Mouse (Mus musculus) frontal cortex, postnatal 10 days (tissue): ENCODE data around the gene Pomp.
A peak's percentile ranks its signal among the peaks of the same experiment; 100 is the strongest.

Experiments used
- DNase-seq, 2 experiments: peaks; one replicate each; pipeline ENCODE4 v3.0.0; 2022; ENCODE audit warnings: low spot score in 2 of 2, mixed read lengths in 1 of 2

The Pomp gene

DNA sequence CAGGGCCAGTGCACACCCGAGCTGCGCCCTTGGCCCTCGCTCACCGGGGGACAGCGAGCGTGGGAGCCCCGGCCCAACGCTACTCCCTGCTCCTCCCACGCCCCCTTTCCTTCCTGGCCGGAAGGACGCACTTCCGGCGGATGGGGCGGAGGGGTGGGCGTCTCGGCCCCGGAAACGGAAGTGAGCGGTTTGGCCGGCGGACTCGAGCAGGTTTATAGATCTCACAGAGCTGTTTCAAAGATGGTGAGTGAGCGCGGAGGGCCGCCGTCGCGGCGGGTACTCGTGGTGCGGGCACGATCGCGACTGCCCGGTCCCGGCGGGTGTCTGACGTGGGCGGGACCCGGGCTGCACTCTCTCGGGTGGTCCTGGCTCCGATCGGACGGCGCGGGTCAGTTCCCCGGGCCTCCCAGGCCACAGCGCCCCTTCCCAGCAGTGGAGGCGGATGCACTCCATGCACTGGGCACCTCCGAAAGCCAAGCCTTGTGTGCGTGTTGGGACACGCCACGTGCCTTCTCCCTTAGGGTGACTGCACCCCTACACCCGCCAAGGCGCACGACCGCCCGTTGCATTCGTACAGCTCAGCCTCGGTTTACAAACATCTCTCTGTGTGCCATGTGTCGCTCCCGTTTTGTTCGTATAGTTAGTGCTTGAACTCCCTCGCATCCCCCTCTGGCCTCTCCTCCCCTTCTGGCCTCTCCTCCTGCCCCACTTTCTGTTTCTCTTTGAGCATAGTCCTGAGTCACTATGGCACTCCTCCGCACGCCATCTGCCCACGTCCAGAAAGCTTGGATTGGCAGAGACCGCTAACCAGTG, at the start of gene Pomp:
Gene Pomp, plus strand, starts transcription at position 13 of the 813 bp plus-strand sequence.
- peak; percentile 86 to 90 for DNase-seq

DNA sequence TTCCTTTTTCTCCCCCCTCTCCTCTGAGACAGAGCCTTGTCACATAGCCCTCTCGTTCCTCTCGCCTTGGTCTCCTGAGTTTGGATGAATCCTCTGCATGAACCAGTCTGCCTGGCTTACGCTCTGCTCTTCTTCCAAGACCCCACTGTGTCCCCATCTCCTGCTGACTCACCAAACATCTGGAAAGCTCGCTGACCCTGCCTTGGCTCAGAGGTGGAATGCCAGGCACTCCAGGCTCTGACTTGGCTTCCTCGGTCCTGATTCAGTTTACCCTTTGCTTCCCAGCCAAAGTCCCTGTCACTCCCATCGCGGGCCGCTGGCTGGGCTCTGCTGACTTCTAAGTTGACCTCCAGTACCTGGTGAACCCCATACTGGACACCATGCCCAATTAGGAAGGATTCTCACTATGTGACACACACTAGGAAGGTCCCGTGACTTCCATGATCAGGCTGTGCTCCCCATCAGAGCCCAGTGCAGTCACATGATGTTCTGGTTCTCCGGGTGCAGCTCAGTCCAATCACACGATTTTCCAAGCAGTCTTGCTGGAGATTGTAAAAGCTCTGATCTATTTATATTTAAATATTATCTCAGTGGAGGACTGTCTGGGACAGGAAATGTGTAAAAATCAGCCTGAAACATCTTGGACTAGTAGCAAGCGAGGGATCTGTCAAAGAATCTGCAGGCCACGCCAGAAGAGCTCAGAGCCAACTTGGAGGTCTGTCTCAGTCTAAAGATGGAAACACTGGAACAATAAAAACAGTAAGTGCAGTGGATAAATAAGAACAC, 47.8 kb upstream of the Pomp start:
- DNase-seq: no peak

DNA sequence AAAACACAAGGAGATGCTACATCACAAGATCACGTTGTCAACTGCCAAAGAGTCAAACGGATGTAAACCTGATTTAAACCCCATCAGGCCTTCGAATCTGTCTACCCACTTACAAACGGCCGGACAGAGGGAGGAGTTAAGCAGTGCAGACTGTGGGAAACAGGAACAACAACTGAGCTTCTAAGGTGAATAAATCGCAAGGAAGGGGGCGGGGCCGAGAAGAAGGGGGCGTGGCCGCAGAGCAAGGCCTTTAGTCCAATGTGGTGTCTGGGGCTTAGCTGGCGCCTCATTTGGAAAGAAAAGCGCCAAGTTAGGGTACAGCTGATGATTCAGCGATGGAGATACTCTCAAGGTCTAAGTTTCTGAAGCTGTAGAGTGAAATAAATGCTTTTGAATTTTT, 45.3 kb upstream of the Pomp start:
- DNase-seq: no peak

DNA sequence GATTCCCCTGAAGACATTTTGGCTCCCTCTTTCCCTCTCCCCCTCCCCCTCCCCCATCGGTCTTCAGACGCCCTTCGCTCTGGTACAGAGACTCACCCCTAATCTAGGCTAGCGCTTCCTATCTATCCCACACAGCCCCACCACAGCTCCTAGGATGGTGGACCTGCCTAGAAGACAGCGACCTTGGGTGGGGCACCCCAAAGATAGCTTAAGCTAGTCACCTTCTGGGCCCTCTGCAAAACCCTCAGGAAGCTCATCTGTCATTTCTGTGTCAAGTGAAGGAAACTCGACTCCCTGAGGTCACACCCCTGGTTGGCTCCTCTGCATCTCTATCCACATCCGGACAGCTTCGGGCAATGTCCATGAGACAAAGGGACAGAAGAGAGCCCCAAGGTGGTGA, 44.7 kb upstream of the Pomp start:
- DNase-seq: no peak

DNA sequence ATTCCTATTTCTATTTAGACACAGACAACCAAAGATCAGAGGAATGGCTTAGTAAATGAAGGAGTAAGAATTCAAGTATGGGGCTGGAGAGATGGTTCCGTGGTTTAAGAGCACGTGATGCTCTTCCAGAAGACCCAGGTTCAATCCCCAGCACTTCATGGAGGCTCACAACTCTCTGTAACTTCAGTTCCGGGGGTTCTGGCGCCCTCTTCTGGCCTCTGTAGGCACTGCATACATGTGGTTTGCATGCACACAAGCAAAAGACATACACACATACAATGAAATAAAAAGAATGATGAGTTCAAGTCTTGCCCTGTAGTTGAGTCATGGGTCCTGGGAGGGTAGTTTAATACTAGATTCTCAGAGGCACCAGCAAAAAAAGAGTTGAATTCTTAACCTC, 43.8 kb upstream of the Pomp start:
- DNase-seq: no peak

DNA sequence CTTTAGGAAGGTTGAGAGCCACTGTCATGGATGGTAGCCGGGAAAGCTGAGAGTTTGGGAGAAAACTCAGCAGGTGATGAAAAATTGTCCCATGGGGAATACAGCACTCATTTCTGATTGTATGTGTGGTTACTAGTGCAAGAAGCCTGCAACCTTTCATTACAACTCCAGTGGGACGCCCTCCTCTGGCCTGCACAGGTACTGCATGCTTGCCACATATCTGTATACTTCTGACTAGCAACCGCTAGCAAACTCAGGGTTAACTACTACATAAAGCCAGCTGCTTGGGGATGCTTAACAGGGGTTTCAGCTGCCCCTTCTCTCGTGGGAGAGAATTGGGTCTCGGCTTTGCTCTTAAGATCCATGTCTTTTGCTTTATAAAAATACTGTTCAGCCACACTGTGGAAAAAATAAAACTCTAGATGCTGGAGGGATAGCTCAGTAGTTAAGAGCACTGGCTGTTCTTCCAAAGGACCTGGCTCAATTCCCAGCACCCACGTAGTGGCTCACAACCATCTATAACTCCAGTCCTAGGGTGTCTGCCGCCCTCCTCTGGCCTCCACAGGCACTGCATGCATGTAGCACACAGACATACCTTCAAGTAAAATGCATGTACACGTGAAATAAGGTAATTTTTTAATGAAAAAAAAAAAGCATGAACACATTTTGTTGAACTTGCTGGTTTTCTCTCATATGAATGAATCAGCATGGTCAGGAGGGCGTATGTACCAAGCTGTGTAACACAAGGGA, 42.3 kb upstream of the Pomp start:
- DNase-seq: no peak

DNA sequence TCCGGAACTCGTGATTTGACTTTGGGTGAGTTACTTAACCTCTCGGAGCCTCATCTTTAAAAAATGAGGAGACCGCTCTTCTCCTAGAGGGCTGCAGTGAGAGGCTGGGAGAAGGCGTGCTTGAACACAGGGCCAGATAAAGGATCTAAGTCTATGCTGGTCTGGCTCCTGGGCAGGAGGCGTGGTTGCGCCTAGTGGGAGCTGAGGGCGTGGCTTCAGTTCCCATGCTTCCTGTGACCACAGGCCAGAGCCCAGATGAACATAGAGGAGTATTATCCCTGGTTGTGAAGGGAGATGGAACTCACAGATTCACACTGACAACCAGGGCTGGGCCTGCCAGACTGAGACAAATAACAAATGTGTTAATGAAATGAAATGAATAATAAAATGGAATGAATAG, 41.4 kb upstream of the Pomp start:
- no peak for DNase-seq

DNA sequence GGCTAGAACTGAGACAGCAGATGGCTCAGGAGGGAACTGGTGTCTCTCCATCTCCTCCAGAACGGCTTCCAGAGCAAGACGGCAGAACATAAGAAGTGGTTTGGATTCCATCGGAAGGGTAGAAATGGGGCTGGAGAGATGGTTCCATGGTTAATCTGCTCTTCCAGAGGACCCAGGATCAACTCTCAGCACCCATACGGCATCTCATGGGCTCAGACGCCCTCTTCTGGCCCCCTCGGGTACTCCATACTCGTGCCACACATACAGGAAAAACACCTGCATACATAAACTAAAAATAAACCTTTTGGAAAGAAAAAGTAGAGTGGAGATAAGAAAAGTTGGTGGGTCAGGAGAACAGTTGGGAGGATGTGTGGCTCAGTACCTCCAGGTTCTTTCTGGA, 40.4 kb upstream of the Pomp start:
- no peak for DNase-seq

DNA sequence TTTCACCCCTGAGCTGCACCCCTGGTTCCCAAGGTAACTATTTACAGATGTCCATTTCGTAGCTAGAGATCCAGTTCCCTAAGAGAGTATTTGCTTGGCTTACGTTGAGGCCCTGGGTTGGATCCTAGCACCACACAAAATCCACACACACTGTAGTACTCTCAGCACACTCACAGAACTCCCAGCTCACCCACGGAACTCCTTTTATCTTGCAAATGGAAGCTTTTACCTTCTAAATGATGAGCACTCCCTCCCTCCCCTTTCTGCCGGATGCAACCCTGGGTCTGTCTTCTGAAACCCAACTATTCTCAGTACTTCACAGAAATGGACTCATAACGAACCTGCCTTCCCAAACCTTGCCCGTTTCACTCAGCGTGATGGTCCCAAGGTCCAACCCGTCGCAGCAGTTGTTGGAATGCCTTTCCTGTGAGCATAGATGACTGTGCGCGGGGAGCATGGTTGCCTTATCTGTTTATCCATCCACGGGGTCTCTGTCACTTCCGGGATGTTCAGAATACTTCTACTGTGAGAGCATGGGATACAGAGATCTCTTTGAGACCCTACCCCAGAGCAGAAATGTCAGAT, 36.1 kb upstream of the Pomp start:
- no peak for DNase-seq

DNA sequence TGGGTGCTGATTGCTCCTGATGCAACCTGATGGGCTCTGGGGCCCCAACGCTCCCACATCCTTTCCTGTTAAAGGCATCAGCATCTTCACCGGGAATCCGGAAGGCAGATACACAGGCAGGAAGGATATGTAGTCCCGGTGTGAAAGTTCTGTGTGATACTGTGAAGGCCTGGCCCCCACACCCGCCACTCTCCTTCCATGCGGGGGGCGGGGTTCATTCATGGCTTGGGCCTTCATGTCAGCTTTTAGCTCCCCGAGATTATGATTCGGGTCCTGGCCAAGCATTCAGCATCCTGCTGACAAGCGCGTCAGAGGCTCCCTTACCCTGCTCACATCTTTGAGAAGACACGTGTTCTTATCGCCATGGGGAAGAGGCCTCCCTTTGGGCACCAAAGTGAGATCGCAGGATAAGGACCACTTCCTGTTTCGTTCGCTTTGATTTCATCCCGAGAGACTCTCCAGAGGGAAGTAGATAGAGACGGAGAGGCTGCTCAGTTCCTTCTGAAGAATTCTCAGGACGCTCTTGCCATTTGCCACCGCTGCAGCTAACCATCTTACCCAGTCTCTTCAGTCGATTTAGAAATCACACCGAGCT, 34.8 kb upstream of the Pomp start:
- no peak for DNase-seq

DNA sequence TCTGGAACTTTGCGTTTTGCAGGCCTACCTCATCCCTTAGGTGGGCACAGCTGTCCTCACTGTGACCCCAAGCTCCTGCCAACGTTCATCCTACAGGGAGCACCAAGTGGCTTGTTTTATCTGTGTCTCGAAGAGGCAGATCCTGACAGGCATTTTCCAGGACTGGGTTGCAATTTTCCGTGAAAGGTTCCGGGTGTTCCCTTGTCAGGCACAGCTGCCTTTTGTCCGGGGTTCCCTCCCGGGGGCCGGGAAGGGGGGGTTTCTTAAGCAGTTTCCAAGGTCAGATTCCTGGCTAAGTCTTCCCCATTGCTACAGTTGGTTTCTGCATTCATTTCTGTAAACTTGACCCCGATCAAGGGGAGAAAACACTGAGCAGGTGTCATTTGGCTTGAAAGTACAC, 34.2 kb upstream of the Pomp start:
- no peak for DNase-seq

DNA sequence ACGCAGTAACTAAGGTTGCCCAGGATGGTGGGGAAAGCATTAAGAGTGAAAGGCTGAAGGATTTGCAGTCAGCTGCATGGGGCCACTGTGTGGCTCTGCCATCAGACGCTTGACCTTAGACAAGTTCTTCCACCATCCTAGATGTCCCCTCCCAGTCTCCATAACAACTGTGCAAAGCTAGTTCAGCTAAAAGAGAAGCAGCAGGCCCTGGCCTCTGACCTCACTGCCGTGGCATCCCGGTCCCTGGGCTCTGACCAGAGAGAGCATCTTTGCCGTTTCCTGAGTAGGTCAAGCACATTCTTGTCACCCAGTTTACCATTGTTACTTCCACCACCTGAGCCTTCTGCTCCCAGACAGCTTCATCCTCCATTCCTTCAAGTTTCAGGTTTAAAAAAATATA, 33.7 kb upstream of the Pomp start:
- no peak for DNase-seq

DNA sequence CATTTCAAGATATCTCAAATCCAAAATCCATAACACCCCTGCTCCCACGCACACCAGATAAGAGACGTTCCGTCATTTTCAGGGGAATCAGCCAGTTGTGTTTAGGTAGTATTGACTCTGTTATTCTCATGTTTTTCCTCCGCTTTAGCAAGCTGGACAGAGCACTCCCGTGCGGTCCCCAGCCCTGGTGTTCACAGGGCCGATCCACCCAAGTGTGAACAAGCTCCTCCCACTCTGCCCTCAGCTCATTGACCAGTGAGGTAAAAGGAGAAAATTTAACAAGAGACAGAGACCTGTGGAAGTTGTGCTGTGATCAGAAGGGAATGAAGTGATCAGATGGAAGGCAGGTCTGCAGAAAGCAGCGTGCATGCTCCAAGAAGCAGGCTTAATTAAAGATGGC, 31.4 kb upstream of the Pomp start:
- no peak for DNase-seq

DNA sequence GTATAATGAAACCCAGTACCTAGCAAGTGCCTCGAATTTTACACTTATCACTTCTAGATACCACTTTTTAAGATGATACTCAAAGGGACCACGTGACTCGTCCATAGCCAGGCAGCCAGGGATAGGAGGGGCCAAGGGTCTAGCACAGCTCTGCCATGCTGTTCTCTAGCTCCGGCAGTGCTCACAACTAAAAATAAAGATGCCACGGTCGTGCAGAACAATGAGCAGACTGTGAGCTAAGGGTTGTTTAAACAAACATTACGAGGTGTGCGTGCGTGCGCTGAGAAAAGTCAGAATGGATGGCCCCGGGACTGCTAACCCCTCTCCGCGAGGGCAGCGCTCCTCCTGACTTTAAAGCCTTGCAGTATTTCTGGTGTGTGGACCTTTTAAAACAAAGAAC, 27.4 kb upstream of the Pomp start:
- DNase-seq: no peak

DNA sequence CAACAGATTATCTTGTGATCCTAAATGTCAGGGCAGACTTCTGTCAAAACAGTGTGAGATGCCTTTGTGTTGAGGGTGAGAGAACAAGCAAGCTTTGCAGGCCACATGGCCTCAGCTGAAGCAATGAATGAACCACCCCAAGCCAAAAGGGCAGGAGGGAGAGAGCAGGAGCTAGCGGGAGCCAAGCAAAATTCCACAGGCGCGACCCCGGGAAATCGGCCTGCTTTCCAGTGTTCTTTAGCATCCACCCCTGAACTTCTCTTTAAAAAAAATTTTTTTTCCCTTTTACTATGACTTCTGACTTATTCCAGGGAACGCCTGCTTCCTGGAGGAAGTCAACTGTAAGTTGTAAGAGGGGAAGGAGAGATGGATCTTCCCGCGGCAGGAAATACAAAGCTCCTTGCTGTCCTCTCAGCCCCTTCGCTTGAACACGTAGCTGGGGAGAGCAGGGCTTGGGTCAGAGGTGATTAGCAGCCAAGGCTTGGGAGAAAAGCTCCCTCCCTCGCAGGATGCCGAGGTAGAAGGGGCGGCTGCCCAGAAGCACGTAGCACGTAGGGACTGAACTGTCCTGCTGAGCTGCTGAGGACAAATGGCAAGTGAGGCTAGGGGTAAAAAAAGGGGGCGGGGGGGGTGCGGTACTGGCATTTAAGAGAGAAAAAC, 25.3 kb upstream of the Pomp start:
- no peak for DNase-seq

DNA sequence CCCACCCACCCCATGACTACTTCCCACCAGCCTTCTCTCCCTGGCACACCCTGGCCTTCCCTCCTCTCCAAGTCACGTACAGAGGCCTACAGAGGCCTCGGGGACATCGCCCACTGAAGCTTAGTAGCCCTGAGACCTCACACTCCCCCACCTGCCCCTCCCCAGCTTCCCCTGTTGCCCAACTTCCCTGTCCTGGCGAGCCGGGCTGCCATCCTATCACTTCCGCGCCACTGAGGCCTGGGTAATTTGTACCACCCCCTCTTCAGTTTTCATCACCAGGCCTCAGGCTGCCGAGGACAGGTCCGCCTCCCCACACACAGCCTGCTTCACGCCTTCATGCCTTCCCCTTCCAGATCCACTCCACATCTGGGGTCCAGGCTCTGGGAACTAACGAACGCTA, 20.8 kb upstream of the Pomp start:
- no peak for DNase-seq

DNA sequence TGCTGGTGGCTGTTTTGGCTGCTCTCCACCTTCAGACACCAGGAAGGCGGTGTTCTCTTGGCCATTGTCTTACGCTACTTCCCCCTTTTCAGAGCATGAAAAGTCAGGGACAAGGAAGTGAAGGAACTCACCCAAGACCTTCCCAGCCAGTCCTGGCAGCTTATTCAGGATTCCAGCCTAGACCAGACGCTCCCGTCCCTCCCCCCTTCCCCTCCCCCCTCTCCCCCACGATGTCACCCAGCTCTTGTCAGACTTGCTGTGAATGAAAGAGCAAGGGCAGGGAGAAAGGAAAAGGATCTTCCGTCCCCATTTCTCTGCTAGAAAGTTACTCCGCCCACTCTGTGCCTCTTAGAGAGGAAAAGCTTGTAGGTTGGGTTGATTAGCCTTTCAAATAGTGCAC, 16.9 kb upstream of the Pomp start:
- no peak for DNase-seq

DNA sequence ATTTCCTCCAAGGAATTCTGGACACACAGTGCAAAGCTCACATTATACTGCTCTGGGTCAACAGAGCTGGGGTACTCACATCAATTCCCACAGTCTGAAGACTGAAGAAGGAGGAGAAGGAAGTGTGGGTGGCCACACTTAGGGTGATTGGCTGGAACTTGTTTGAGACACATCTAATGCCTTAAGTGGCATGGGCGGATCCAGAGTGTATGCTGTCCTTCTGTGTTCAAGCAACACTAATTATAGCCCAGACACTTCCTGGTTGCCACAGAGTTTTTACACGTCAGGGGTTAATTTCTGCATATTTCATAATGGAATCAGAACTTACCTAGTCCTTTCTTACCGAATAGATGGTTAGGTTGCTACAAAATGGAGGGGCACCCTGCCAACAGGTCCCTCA, 14.9 kb upstream of the Pomp start:
- DNase-seq: no peak

DNA sequence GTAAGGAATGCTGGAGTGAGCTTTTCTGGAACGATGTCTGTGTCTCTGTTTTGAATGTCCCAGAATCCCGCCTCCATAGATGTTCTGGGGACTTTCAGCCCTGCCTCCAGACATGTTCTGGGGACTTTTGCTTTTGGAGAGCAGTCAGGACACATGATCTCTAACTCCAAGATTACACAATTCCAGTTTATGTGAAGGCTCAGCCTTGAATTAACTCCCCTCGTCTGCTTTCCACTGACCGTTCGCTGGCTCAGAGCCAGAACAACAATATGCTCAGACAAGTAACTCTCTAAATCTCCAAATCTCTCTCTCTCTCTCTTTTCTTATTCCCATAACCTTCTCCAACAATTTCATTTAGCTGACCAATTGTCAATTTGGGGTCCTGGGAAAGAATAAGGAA, 12.9 kb upstream of the Pomp start:
- DNase-seq: no peak

DNA sequence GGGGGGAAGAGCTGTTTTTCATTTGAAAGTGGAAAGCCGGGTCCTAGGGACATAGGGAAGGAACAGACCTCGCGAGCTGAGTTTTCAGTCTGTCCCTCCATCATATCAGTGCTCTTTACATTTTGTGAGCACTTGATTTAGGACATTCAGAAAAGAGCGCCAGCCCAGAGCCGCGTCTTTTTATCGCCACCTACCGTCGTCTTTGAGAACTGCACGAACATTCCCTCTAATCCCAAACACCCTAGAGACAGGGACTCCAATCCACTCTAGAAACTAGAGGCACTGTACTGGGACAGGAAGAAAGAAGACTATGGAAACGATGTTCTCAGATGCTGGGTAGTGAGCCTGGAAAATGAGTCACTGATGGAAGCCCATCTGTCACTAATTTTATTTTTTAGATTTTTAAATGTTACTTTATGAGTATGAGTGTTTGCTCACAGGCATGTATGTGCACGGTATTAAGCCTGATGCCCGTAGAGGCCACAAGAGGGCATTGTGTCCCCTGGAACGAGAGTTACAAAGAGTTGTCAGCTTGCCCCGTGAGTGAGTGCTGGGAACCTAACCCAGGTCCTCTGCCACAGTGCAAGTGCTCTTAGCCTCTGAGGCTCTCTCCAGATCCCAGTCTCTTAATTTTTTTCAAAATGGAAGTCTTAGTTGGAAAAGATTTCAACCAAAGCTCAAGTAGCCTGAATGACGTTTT, 11.9 kb upstream of the Pomp start:
- DNase-seq: peak in 1 of 2 experiments; percentile 59

DNA sequence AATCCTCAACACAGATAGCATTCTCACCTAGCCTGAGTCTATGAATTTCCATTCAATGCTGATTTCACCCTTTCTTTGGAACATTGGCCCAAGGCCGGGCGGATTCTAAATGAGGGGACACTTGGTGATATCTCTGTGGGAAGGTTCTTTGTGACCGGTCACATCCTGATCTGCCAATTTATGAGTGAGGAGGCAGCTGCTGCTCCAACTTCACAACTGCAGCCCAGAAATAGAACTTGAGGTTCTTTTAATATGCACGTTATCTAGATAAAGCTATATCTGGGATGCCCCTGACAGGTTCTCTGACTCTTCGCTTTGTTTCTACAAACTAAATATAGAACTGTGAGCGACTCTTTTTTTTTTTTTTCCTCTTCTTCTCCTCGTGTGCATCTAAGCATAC, 10.1 kb upstream of the Pomp start:
- no peak for DNase-seq
